Mouse (Mus musculus): ENCODE data around the gene Ankle1. TPM values are rescaled to one million over a fixed set of nuclear protein-coding genes. Genes with fewer than 3 reads are reported as not detected.

Ankle1 gene
- total RNA-seq, 2 experiments from 2014 or later = 0.35 to 0.36 TPM

GRCm38 (mm10) chr8:71437041-71437440 is 31.2 kb downstream of the Ankle1 start:
- intact Hi-C loops (cut with DNase I) = no loop called here
- no peak for DNase-seq (ENCODE audit: extremely low spot score in 1 of 2, low spot score in 2 of 2)
- no peak overlapping the region for H3K4me3 ChIP-seq
- H3K27ac ChIP-seq = no peak overlapping the region
- no peak for TF ChIP-seq CTCF (IDR thresholded peaks at IDR 0.05)

GRCm38 (mm10) chr8:71441404-71441803 is 35.6 kb downstream of the Ankle1 start:
- TF ChIP-seq CTCF (IDR thresholded peaks at IDR 0.05) = peak; percentile 90
- no peak overlapping the region for H3K27ac ChIP-seq
- DNase-seq (ENCODE audit: extremely low spot score in 1 of 2, low spot score in 2 of 2) = peak in 1 of 2 experiments; percentile 51
- no peak overlapping the region for H3K4me3 ChIP-seq
- intact Hi-C loops (cut with DNase I) = loop anchor here (1.0 to 5.0 kb wide), 2 partner anchors 80 to 156 kb away; partner anchors contain the start of gene Fam129c

GRCm38 (mm10) chr8:71445096-71445495 is 39.3 kb downstream of the Ankle1 start:
- intact Hi-C loops (cut with DNase I) = no loop called here
- Histone ChIP-seq H3K4me3 (no peak overlapping the region), H3K27ac (no peak overlapping the region)
- no peak for DNase-seq (ENCODE audit: extremely low spot score in 1 of 2, low spot score in 2 of 2)
- TF ChIP-seq CTCF (IDR thresholded peaks at IDR 0.05) = no peak

GRCm38 (mm10) chr8:71451337-71451736 is 45.5 kb downstream of the Ankle1 start:
- no peak for TF ChIP-seq CTCF (IDR thresholded peaks at IDR 0.05)
- no peak for DNase-seq (ENCODE audit: extremely low spot score in 1 of 2, low spot score in 2 of 2)
- intact Hi-C loops (cut with DNase I) = no loop called here
- Histone ChIP-seq H3K27ac (no peak overlapping the region), H3K4me3 (no peak overlapping the region)

- intact Hi-C loops (cut with DNase I) = no loop called here
- no peak for DNase-seq (ENCODE audit: extremely low spot score in 1 of 2, low spot score in 2 of 2)
- Histone ChIP-seq H3K4me3 (no peak overlapping the region), H3K27ac (no peak overlapping the region)
- no peak for TF ChIP-seq CTCF (IDR thresholded peaks at IDR 0.05)
Observed at GRCm38 (mm10) chr8:71451777-71452176, 46.0 kb downstream of the Ankle1 start.

- DNase-seq (ENCODE audit: extremely low spot score in 1 of 2, low spot score in 2 of 2) = no peak
- intact Hi-C loops (cut with DNase I) = no loop called here
- H3K27ac ChIP-seq = no peak overlapping the region
- no peak overlapping the region for H3K4me3 ChIP-seq
- TF ChIP-seq CTCF (IDR thresholded peaks at IDR 0.05) = no peak
Observed at GRCm38 (mm10) chr8:71452669-71453068, 46.9 kb downstream of the Ankle1 start.

GRCm38 (mm10) chr8:71454668-71455067 is 48.9 kb downstream of the Ankle1 start:
- H3K27ac ChIP-seq = no peak overlapping the region
- no peak for TF ChIP-seq CTCF (IDR thresholded peaks at IDR 0.05)
- no peak overlapping the region for H3K4me3 ChIP-seq
- intact Hi-C loops (cut with DNase I) = no loop called here
- peak in 1 of 2 experiments; percentile 1 for DNase-seq (ENCODE audit: extremely low spot score in 1 of 2, low spot score in 2 of 2)

- no peak overlapping the region for H3K27ac ChIP-seq
- DNase-seq (ENCODE audit: extremely low spot score in 1 of 2, low spot score in 2 of 2) = peak; percentile 9 to 10
- H3K4me3 ChIP-seq = no peak overlapping the region
- TF ChIP-seq CTCF (IDR thresholded peaks at IDR 0.05) = no peak
- intact Hi-C loops (cut with DNase I) = no loop called here
Observed at GRCm38 (mm10) chr8:71456906-71457305, 51.1 kb downstream of the Ankle1 start.

GRCm38 (mm10) chr8:71457659-71458270 is 52.0 kb downstream of the Ankle1 start:
- no peak for TF ChIP-seq CTCF (IDR thresholded peaks at IDR 0.05)
- no peak overlapping the region for H3K27ac ChIP-seq
- H3K4me3 ChIP-seq = no peak overlapping the region
- DNase-seq (ENCODE audit: extremely low spot score in 1 of 2, low spot score in 2 of 2) = peak; percentile 7 to 8
- intact Hi-C loops (cut with DNase I) = loop anchor here (2.0 kb wide), 1 partner anchor 53 kb away; no protein-coding TSS in a partner anchor

Other genes starting within 250 kb of the Ankle1 start
- 10 to 100 TPM; 34.6 to 39.7 TPM for gene Myo9b, start 133.3 kb upstream of the Ankle1 start, total RNA-seq (2021)
- gene Haus8, start 133.1 kb upstream of the Ankle1 start, total RNA-seq (2021) = 10 to 100 TPM; 10.0 to 14.7 TPM
- gene Use1, start 39.2 kb upstream of the Ankle1 start, total RNA-seq (2021) = 100 to 1,000 TPM; 110 to 113 TPM
- 10 to 100 TPM; 16.6 to 19.0 TPM for gene Ocel1, start 34.7 kb upstream of the Ankle1 start, total RNA-seq (2021)
- gene Nr2f6, start 24.1 kb upstream of the Ankle1 start, total RNA-seq (2021) = 10 to 100 TPM; 41.7 to 44.8 TPM
- gene Ushbp1, start 10.2 kb upstream of the Ankle1 start, total RNA-seq (2021) = 1 to 10 TPM; 4.6 to 4.7 TPM
- 100 to 1,000 TPM in 1 of 2 experiments, 10 to 100 TPM in 1; 97.3 to 107 TPM for gene Babam1, start 9.1 kb upstream of the Ankle1 start, total RNA-seq (2021)
- gene Abhd8, start 57.6 kb downstream of the Ankle1 start, total RNA-seq (2021) = 100 to 1,000 TPM; 302 to 335 TPM
- gene Mrpl34, start 58.9 kb downstream of the Ankle1 start, total RNA-seq (2021) = 10 to 100 TPM; 49.2 to 57.1 TPM
- 10 to 100 TPM; 75.0 to 87.0 TPM for gene Dda1, start 63.2 kb downstream of the Ankle1 start, total RNA-seq (2021)
- gene Ano8, start 80.0 kb downstream of the Ankle1 start, total RNA-seq (2021) = 10 to 100 TPM; 62.5 to 64.0 TPM
- 10 to 100 TPM; 33.0 to 37.4 TPM for gene Gtpbp3, start 82.1 kb downstream of the Ankle1 start, total RNA-seq (2021)
- gene Plvap, start 105.7 kb downstream of the Ankle1 start, total RNA-seq (2021) = 1 to 10 TPM; 8.5 to 9.1 TPM
- not detected for gene Ccdc194, start 119.7 kb downstream of the Ankle1 start, total RNA-seq (2021)
- 1 to 10 TPM; 3.5 to 4.0 TPM for gene Bst2, start 131.4 kb downstream of the Ankle1 start, total RNA-seq (2021)
- 10 to 100 TPM; 37.2 to 37.6 TPM for gene Mvb12a, start 136.9 kb downstream of the Ankle1 start, total RNA-seq (2021)
- not detected for gene Tmem221, start 152.9 kb downstream of the Ankle1 start, total RNA-seq (2021)
- gene Nxnl1, start 160.6 kb downstream of the Ankle1 start, total RNA-seq (2021) = under 1 TPM in 1 of 2 experiments, not detected in 1; 0.11 TPM
- gene Slc27a1, start 162.9 kb downstream of the Ankle1 start, total RNA-seq (2021) = 100 to 1,000 TPM; 108 to 109 TPM
- gene Pgls, start 186.2 kb downstream of the Ankle1 start, total RNA-seq (2021) = 10 to 100 TPM; 29.1 to 33.0 TPM
- 1 to 10 TPM; 3.1 to 4.0 TPM for gene Fam129c, start 191.6 kb downstream of the Ankle1 start, total RNA-seq (2021)
- 10 to 100 TPM; 47.2 to 50.9 TPM for gene Colgalt1, start 205.0 kb downstream of the Ankle1 start, total RNA-seq (2021)